ENCODE assay signal across 12 mouse cellular contexts in the genomic region with DNA sequence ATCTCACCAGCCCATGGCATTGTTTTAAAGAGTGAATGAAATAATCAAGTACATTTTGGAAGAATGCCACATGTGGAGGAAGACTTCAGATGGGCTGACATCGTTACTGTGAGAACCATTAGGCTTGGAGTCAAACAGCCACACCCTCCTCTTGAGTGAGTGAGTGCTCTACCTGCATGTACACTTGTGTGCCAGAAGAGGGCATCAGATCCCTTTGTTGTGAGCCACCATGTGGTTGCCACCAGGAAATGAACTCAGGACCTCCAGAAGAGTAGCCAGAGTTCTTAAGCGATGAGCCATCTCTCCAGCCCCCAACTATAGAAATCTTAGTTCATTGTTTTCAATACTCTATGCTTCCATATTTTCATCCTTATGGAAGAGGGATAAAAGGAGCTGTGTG. TPM values are rescaled to one million over a fixed set of nuclear protein-coding genes. Genes with fewer than 3 reads are reported as not detected.
DNase-seq lines count a peak whose midpoint lies in the region; ATAC-seq and TF ChIP-seq lines count a peak whose summit lies in the region.
"Had no signal": no experiment of that assay in that cellular context is flagged by ENCODE, and none has a peak within 500 bp of the region (broad histone marks: within the 10 kb centered on the region; RNA-seq: fewer than 3 reads in every experiment).

No protein-coding gene starts in this region.

- peak; percentile 46 for TF ChIP-seq CTCF in left cerebral cortex, adult 2 months (IDR thresholded peaks at IDR 0.05)

- H3K27ac ChIP-seq in left cerebral cortex, adult 2 months: no peak overlapping the region

- ATAC-seq in megakaryocyte-erythroid progenitor cell, adult 5-6 weeks (replicated peaks; ENCODE audit: low FRiP score, low TSS enrichment, poor library complexity, severe bottlenecking): peak; percentile 79

- intact Hi-C loops in left cerebral cortex, adult 2 months (cut with DNase I): loop anchor here (2.0 kb wide), 1 partner anchor 30 kb away; no protein-coding TSS in a partner anchor
- intact Hi-C loops in heart, postnatal 36 days (cut with DNase I): loop anchor here (2.0 kb wide), 1 partner anchor 30 kb away; no protein-coding TSS in a partner anchor

- DNase-seq in left cerebral cortex, adult 2 months (ENCODE audit: extremely low spot score in 1 of 2, low spot score in 2 of 2): no peak
- DNase-seq in left cerebral cortex, adult 9 months (ENCODE audit: low spot score in 2 of 2): no peak
- peak; percentile 20 to 44 for DNase-seq in CD8-positive naive resting alpha-beta T cell, adult 2 months (ENCODE audit: low read depth in 2 of 2, low spot score in 2 of 2)
- DNase-seq in WW6 (ENCODE audit: low read depth, low spot score): peak; percentile 53
- DNase-seq in testis, postnatal 10 days (ENCODE audit: low spot score): no peak
- DNase-seq in heart, postnatal 36 days: no peak
- DNase-seq in urinary bladder, postnatal 25 days (ENCODE audit: low spot score): no peak
- DNase-seq: cerebellum, postnatal 36 days; heart, adult 11 months; kidney, postnatal 25 days; spleen, adult 18-20 months had no signal

- H3K4me3 ChIP-seq in left cerebral cortex, adult 2 months: no peak overlapping the region

RNA-seq across cellular contexts. Expression of gene Ceacam9, which starts 22.7 kb away (rescaled TPM):
- total RNA-seq in left cerebral cortex, adult 2 months (2021): under 1 TPM; 0.32 to 0.33 TPM
- total RNA-seq in megakaryocyte-erythroid progenitor cell, adult 5-6 weeks (2014; fragmentation: Nextera tagmentation): not detected in 2 replicates
- not detected in 2 replicates for total RNA-seq in megakaryocyte-erythroid progenitor cell, adult 5-6 weeks (2017)
- not detected for total RNA-seq in heart, postnatal 36 days (2021)

RNA-seq across cellular contexts. Expression of gene Ceacam15, which starts 23.5 kb away (rescaled TPM):
- total RNA-seq in left cerebral cortex, adult 2 months (2021): not detected
- not detected in 2 replicates for total RNA-seq in megakaryocyte-erythroid progenitor cell, adult 5-6 weeks (2014; fragmentation: Nextera tagmentation)
- total RNA-seq in megakaryocyte-erythroid progenitor cell, adult 5-6 weeks (2017): not detected in 2 replicates
- not detected for total RNA-seq in heart, postnatal 36 days (2021)

RNA-seq across cellular contexts. Expression of gene Ap2s1, which starts 39.2 kb away (rescaled TPM):
- 100 to 1,000 TPM; 248 to 254 TPM for total RNA-seq in left cerebral cortex, adult 2 months (2021)
- total RNA-seq in megakaryocyte-erythroid progenitor cell, adult 5-6 weeks (2014; fragmentation: Nextera tagmentation): 138 and 161 TPM in 2 replicates
- total RNA-seq in megakaryocyte-erythroid progenitor cell, adult 5-6 weeks (2017): 55.7 and 62.9 TPM in 2 replicates
- total RNA-seq in heart, postnatal 36 days (2021): 10 to 100 TPM; 80.0 to 81.8 TPM

Comparison
In these comparisons a context has a peak if more than half of its experiments do, and no peak if none do; other contexts are left out.
1. DNase-seq: peak in CD8-positive naive resting alpha-beta T cell, adult 2 months (2 of 2) and WW6 (single experiment); none in left cerebral cortex, adult 2 months (0 of 2), left cerebral cortex, adult 9 months (0 of 2), testis, postnatal 10 days (single experiment), heart, postnatal 36 days (0 of 2) and urinary bladder, postnatal 25 days (single experiment).